Mouse (Mus musculus): ENCODE data around the gene Olfr1341. TPM values are rescaled to one million over a fixed set of nuclear protein-coding genes. Genes with fewer than 3 reads are reported as not detected.

The Olfr1341 gene
- not detected in 2 replicates for total RNA-seq (2017)

DNA sequence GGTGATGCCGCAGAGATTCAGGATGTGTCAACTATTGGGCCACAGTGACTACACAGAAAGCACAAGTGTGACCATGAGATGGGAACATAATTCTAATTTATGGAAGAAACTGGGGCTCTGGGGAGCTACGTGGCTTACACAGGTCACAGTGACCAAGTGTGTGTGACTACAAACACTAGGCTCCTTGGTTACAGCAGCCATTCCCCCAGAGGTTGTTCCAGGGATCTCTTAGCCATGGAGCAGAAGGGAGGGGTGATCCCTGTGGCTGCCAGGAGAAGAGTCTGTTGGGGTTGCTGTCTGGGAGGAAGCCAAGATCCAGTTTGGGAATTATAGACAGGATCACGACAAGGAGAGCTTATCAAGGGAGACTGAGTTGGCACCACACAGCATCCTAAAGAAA lies at the start of gene Olfr1341:
Gene Olfr1341, plus strand, starts transcription at position 301 of the 400 bp plus-strand sequence.
- ATAC-seq (replicated peaks in 1 of 2; ENCODE audit: insufficient read depth in 1 of 2, low FRiP score in 2 of 2, low TSS enrichment in 1 of 2, low read depth in 1 of 2, poor library complexity in 2 of 2, severe bottlenecking in 2 of 2), result no peak

DNA sequence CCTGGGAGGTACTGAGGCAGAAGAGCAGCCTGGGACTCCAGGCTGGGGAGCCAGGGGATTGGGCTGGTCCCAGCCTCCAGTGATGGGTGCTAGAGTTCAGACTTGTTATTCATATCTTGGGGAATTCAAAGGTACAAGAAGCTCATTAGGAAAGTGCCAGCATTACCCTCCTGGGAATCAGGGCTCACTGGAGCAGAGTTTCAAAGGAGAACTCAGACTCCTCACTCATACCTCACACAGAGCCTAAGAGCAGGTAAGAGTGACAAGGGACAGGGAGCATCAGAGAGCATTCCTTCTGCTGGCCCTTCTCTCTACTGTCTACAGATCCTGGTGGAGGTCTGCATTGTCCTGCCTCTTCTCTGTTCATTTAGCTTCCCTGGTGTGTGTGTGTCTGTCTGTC lies 44.7 kb upstream of the Olfr1341 start, which contains the start of gene Olfr62:
Gene Olfr62, plus strand, starts transcription at position 301 of the 400 bp plus-strand sequence.
- ATAC-seq (replicated peaks in 1 of 2; ENCODE audit: insufficient read depth in 1 of 2, low FRiP score in 2 of 2, low TSS enrichment in 1 of 2, low read depth in 1 of 2, poor library complexity in 2 of 2, severe bottlenecking in 2 of 2), result no peak

DNA sequence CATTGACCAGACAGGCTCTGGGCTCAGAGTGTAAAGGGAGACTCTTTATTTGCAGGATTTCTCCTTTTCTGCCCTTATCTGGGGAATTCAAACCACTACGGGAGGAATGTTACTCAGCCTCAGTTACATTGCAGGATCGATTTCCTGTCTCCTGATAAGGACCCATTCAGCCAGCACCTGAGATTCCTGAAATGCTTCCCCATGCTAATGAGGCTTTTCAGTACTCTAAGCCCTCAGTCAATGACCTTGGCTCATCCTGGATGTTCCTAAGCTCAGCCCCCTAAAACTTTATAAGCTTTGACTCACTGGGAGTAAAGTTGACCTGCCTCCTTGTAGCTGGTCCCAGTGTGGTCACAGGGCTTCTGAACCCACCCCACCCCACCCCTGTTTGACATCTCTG lies 16.2 kb upstream of the Olfr1341 start:
- ATAC-seq (replicated peaks in 1 of 2; ENCODE audit: insufficient read depth in 1 of 2, low FRiP score in 2 of 2, low TSS enrichment in 1 of 2, low read depth in 1 of 2, poor library complexity in 2 of 2, severe bottlenecking in 2 of 2), result no peak

DNA sequence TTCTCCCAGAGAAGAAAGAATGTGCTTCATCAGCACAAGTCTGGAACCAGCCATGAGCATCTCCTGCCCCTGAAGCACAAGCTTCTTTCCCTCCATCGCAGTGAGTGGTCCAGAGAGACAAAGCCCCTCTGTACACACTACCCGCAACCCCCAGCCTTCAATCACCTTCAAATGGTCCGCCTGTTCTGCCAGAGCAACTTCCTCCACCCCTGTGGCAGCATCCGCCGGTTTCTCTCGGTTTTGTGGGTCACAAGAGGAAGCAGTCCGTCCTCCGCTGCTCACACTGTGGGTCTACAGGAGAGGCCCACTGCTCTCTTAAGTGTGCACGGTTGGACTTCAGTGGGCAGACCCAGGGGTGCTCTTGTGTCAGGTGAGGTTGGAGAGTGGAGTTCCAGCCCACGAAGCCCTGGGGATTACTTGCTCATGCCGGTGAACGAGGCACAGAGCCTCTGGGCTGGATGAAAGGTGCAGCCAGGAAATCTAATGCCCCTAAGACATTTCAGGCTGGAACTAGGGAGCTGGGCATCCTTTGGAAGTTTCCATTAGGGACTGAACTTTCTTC lies 10.8 kb upstream of the Olfr1341 start, which contains the start of gene Olfr1342:
Gene Olfr1342, minus strand, starts transcription at position 345 of the 562 bp plus-strand sequence.
- peak; percentile 60 to 69 for ATAC-seq (replicated peaks in 1 of 2; ENCODE audit: insufficient read depth in 1 of 2, low FRiP score in 2 of 2, low TSS enrichment in 1 of 2, low read depth in 1 of 2, poor library complexity in 2 of 2, severe bottlenecking in 2 of 2)

DNA sequence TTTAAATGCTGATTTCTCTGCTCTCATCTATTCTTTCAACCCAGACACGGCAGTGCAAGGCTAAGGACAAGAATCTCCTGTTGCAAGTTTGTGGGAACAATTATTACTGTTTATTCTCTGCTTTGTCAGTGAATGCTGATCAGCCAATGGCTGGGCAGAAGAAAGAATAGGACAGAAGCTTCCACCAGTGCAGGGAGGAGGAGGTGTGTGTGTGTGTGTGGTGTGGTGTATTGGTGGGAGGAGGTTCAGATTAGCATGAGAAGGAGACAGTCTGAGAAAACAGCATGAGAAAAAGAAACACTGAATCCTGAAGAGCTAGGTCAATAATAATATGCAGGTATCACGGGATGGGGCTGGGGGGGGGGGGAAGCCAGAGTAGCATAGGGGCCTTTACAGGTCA lies 9.5 kb upstream of the Olfr1341 start:
- no peak for ATAC-seq (replicated peaks in 1 of 2; ENCODE audit: insufficient read depth in 1 of 2, low FRiP score in 2 of 2, low TSS enrichment in 1 of 2, low read depth in 1 of 2, poor library complexity in 2 of 2, severe bottlenecking in 2 of 2)

DNA sequence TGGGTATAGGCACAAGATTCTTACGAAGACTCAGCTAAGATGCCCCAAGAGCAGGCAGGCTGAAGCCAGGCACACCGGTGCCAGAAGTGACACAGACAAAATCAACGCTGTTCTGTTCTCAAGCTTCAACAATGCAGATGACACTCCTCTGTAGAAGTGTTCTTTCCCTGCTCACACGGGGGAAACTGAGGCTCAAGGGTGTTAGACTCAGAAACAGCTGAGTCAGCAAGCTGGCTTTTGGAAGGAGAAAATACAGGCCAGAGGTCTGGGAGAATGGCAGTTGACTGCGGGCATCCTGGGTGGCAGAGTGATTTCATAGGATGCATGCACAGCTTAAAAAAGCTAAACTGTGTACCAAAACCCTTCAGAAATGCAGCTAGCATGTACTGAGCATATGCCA lies 4.8 kb downstream of the Olfr1341 start:
- no peak for ATAC-seq (replicated peaks in 1 of 2; ENCODE audit: insufficient read depth in 1 of 2, low FRiP score in 2 of 2, low TSS enrichment in 1 of 2, low read depth in 1 of 2, poor library complexity in 2 of 2, severe bottlenecking in 2 of 2)

DNA sequence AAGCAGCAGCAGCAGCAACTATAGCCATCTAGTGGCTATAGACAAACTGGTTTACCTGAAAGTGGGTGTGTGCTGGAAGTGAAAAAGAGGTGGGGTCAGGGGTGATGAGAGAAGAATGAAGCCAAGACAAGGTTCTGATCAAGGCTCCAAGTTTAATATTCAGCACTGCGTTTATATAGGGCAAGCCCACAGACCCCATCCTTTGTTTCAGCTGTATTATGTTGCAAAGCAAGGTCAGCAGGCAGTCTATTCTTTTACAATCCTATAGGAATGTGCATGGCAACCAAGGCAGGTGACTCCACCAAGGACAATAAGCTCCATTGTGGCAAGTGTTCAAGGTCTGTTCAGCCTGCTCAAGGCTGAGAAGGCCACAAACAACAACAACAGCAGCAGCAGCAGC lies 8.3 kb downstream of the Olfr1341 start:
- no peak for ATAC-seq (replicated peaks in 1 of 2; ENCODE audit: insufficient read depth in 1 of 2, low FRiP score in 2 of 2, low TSS enrichment in 1 of 2, low read depth in 1 of 2, poor library complexity in 2 of 2, severe bottlenecking in 2 of 2)

DNA sequence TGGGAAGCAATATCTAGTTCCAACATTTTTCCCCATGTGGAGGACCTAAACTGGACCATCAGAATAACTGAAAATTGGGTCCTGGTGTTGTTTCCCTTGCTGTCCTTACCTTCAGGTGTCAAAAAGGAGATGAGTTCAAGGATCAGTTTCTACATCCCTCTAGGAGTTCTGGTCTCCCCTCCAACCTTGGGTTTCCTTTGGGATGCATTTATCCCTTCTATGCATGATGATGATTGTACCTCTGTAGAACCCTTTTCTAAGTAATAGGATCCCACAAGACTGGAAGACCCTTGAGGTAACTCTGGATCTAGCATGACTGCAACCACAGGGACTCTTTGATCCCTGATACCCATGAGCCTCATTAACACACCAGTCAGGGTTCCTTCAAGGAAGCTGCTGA lies 16.5 kb downstream of the Olfr1341 start, which contains the start of gene Olfr1340:
Gene Olfr1340, plus strand, starts transcription at position 301 of the 400 bp plus-strand sequence.
- no peak for ATAC-seq (replicated peaks in 1 of 2; ENCODE audit: insufficient read depth in 1 of 2, low FRiP score in 2 of 2, low TSS enrichment in 1 of 2, low read depth in 1 of 2, poor library complexity in 2 of 2, severe bottlenecking in 2 of 2)

DNA sequence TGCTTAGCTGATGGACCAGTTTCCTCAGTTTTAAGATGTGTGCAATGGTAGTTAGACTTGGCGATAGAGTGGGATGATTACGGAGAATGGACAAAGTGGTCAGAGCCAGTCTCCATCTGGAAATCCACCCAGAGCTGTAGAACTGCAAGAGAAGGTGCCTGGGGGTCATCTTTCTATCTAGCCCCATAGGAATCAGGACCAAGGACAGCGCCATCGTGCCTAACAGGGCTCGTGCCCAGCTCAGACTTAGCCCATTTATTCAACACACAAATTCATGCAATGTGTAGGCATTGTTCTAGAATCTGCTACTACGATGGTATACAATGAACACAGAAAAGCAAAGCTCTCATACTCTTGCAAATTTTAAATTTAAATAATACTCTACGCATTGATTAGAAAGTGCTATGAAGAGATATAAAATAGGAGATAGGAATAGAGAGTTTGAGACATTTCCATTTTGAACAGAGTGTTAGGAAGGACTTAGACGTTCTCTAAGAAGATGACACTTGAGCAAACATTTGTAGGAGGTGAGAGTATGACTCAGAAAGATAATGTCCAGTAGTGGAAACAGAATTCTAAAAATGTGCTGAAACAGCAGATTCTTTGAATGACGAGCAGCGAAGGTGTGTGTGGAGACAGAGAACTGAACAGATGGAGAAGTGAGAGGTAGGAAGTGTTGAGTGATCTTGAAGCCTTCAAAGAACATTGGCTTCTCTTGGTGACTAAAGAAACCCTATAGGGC lies 18.6 kb downstream of the Olfr1341 start:
- no peak for ATAC-seq (replicated peaks in 1 of 2; ENCODE audit: insufficient read depth in 1 of 2, low FRiP score in 2 of 2, low TSS enrichment in 1 of 2, low read depth in 1 of 2, poor library complexity in 2 of 2, severe bottlenecking in 2 of 2)

DNA sequence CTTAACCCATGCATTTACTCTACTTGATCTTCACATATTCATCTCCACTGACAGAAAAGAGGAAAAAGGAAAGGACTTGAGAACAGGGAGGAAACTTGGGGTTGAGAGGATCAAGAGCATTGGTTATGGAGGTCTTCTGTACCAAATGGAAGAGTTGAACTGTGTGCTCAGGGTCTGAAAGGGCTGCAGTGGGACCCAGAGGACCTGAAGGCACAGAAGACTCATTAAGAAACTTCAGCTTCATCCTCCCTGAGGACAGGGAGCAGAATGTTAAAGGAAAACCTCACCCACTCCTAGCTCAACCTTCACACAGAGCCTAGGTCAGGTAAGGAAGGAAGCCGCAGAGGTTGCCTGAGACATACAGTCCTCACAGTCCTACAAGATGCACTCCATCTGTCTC lies 28.6 kb downstream of the Olfr1341 start, which contains the start of gene Olfr1339:
Gene Olfr1339, plus strand, starts transcription at position 301 of the 400 bp plus-strand sequence.
- no peak for ATAC-seq (replicated peaks in 1 of 2; ENCODE audit: insufficient read depth in 1 of 2, low FRiP score in 2 of 2, low TSS enrichment in 1 of 2, low read depth in 1 of 2, poor library complexity in 2 of 2, severe bottlenecking in 2 of 2)

DNA sequence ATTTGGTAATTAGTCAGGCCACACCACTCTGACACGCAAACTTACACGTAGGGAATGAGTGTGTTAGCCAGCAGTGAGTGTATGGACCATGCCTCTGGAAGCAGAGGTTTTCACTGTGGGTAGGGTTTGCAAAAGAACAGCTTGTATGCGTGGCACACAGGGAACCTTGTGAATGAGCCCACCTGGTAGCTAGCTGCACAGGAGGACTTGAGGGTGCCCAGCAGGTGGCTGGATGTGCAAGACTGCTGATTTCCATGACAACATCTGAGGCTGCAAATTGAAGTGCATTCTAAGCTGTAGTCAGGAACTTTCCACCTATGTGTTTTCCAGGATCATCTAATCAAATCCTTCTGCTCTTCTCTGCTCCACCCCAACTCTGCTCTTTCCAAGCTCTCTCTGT lies 36.3 kb downstream of the Olfr1341 start:
- no peak for ATAC-seq (replicated peaks in 1 of 2; ENCODE audit: insufficient read depth in 1 of 2, low FRiP score in 2 of 2, low TSS enrichment in 1 of 2, low read depth in 1 of 2, poor library complexity in 2 of 2, severe bottlenecking in 2 of 2)

DNA sequence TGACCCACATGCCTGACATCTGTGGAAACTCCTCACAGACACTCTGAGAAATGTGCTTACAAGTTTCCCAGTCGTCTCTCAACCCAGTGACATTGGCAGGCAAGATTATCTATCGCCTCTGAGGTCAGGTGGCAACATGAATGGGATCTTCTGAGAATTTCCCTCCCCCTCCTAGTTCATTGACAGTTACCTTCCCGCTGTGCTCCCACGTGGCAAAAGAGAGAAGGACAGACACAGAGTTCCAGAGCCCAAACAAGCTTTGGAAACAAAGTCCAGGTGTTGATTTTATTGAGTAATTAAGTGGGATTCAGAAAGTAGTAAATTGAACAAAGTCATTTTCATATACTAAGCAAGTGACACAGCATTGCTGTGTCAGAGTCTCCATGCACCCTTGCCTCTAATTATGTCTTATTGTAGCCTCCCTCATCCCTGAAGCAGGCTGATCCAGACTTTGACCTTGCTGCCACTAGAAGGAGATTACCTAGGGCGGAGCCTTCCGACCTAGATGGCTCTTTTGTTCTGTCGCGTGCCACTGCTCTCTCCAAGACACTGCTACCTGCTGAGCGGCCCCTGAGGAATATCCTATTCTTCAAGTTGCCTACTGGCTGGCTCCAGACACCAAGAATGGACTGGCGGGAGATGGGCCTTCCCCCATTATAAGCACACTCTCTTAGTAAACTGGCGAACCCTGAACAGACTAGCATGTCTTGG lies 37.8 kb downstream of the Olfr1341 start:
- ATAC-seq (replicated peaks in 1 of 2; ENCODE audit: insufficient read depth in 1 of 2, low FRiP score in 2 of 2, low TSS enrichment in 1 of 2, low read depth in 1 of 2, poor library complexity in 2 of 2, severe bottlenecking in 2 of 2), result no peak

DNA sequence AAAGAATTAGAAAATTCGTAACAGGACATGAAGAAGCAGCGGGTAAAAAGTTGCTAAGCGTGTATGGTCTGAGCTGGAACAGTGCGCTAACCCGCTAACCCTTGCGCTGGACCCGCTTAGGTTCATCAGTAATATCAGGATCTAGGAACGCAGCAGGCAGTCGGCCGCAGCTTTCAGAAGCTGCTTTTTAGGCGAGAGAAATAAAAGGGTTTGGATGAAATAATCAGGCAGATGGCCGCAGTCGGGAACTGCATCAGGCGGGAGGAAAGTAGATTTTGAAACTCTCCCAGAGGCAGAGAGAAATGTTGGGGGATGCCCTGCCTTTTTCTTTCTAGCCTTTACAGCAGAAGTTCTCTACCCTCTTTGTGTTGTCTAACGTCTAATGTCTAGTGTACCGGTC lies 38.6 kb downstream of the Olfr1341 start:
- no peak for ATAC-seq (replicated peaks in 1 of 2; ENCODE audit: insufficient read depth in 1 of 2, low FRiP score in 2 of 2, low TSS enrichment in 1 of 2, low read depth in 1 of 2, poor library complexity in 2 of 2, severe bottlenecking in 2 of 2)

DNA sequence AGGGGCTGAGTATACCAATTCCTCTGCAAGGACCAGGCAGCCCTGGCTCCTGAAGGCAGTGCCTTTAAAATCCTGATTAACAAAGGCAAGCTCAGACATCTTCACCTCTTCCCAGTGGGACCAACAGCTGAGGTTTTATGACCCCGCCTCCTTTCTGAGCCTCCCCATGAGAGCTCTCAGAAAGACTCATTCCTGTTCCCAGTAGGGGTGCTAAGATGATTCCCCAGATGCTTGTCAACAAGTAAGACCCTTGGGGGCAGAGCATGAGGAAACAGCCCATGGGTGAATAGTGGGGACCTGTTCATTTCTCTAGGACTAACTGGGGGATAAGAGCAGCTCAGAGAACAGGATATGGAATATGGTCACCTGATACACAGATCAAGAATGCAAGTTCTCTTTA lies 55.3 kb downstream of the Olfr1341 start, which contains the start of gene Olfr1338:
Gene Olfr1338, minus strand, starts transcription at position 101 of the 400 bp plus-strand sequence.
- no peak for ATAC-seq (replicated peaks in 1 of 2; ENCODE audit: insufficient read depth in 1 of 2, low FRiP score in 2 of 2, low TSS enrichment in 1 of 2, low read depth in 1 of 2, poor library complexity in 2 of 2, severe bottlenecking in 2 of 2)

Other genes with a start within 250 kb of the Olfr1341 start
- 31.3 and 33.8 TPM in 2 replicates for gene Mpl, start 246.0 kb upstream of the Olfr1341 start, total RNA-seq (2017)
- gene Tie1, start 213.5 kb upstream of the Olfr1341 start, total RNA-seq (2017), result 23.3 and 24.5 TPM in 2 replicates
- not detected in 2 replicates for gene 2610528J11Rik, start 176.5 kb upstream of the Olfr1341 start, total RNA-seq (2017)
- gene Tmem125, start 159.5 kb upstream of the Olfr1341 start, total RNA-seq (2017), result not detected in 2 replicates
- gene Cfap57, start 82.7 kb upstream of the Olfr1341 start, total RNA-seq (2017), result 0.19 and 2.0 TPM in 2 replicates
- 106 and 124 TPM in 2 replicates for gene Ebna1bp2, start 82.7 kb upstream of the Olfr1341 start, total RNA-seq (2017)
- gene Olfr62, start 44.6 kb upstream of the Olfr1341 start, total RNA-seq (2017), result not detected in 2 replicates
- not detected in 2 replicates for gene Olfr1342, start 10.8 kb upstream of the Olfr1341 start, total RNA-seq (2017)
- not detected in 2 replicates for gene Olfr1340, start 16.6 kb downstream of the Olfr1341 start, total RNA-seq (2017)
- gene Olfr1339, start 28.7 kb downstream of the Olfr1341 start, total RNA-seq (2017), result not detected in 2 replicates
- not detected in 2 replicates for gene Olfr1338, start 55.2 kb downstream of the Olfr1341 start, total RNA-seq (2017)
- not detected in 2 replicates for gene Olfr1337, start 79.1 kb downstream of the Olfr1341 start, total RNA-seq (2017)
- not detected in 2 replicates for gene Olfr1335, start 106.4 kb downstream of the Olfr1341 start, total RNA-seq (2017)
- gene Olfr1333, start 132.8 kb downstream of the Olfr1341 start, total RNA-seq (2017), result not detected in 2 replicates
- gene Olfr1331, start 161.1 kb downstream of the Olfr1341 start, total RNA-seq (2017), result not detected in 2 replicates
- gene Olfr1330, start 185.1 kb downstream of the Olfr1341 start, total RNA-seq (2017), result not detected in 2 replicates
- gene Olfr1329, start 213.9 kb downstream of the Olfr1341 start, total RNA-seq (2017), result not detected in 2 replicates
- not detected in 2 replicates for gene Olfr1328, start 235.1 kb downstream of the Olfr1341 start, total RNA-seq (2017)